Mouse (Mus musculus) adrenal gland, postnatal 4 days (tissue): ENCODE measurements around the gene Itsn2. TPM values are rescaled to one million over a fixed set of nuclear protein-coding genes. Genes with fewer than 3 reads are reported as not detected.
A peak's percentile ranks its signal among the peaks of the same experiment; 100 is the strongest.
"Not testable (repeated sequence)": the region's sequence is repeated elsewhere in the genome, so short reads cannot be mapped to it uniquely, and the experiment has no call there.

ENCODE experiments used
- DNase-seq, 2 experiments: peaks; one replicate each; pipeline ENCODE4 v3.0.0; 2021 to 2022; ENCODE audit warnings: low spot score in 2 of 2, mixed read lengths in 2 of 2
- long read RNA-seq, 2 experiments: library from polyadenylated mRNA; stranded (forward); transcript quantifications; one replicate each; pipeline ENCODE4 v2.0.0; 2021
- total RNA-seq, 2 experiments: library from RNA; stranded (reverse); gene quantifications; 2 replicates each; pipeline ENCODE4 v1.2.3; 2021

Itsn2 gene
- 10 to 100 TPM; 47.7 to 49.3 TPM for total RNA-seq
- long read RNA-seq, experiment 1, full-length matches to known transcripts: 1 of 5 reads
- long read RNA-seq, experiment 1, partial matches to known transcripts: 2 of 5 reads
- long read RNA-seq, experiment 1, other reads (novel, unspliced or antisense): 2 of 5 reads
- long read RNA-seq, experiment 2, partial matches to known transcripts: 10 of 19 reads
- long read RNA-seq, experiment 2, other reads (novel, unspliced or antisense): 8 of 19 reads

DNA sequence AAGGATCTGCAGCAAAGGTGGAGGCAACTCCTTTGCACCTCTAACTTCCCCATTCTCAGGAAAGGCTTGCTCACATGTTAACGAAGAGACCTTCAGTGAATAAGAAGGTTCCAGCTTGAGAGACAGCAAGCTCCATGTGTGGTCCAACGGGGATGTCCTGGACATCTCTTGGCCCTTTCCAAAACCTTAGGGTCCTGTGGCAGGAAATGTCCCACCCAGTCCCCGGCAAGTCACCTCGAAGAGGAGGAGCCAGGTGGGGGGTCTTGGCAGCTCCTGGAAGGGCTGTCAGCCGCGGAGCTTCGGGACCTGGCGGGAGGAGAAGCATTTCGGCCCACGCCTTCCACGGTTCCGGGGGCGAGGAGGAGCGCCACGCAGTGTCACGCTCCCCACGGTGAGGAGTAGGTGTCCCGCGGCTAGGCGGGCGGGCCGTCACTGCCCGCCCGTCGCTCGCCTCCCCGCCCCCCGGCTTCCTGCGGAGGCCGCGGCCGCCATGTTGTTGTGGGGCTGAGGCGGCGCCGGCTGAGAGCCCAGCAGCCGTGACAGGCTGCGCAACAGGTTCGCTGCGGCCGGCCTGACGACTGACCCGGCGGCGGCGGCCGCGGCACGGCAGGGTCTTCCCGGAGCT lies at the start of gene Itsn2, which contains the start of gene Gm3625:
Gene Itsn2 (plus strand): TSS at position 98 of the 625 bp plus-strand sequence.
Gene Gm3625 (minus strand): TSS at position 387 of the 625 bp plus-strand sequence.
- peak; percentile 32 to 47 for DNase-seq

GRCm38 (mm10) chr12:4544400-4544919 lies 48.0 kb upstream of the Itsn2 start:
- no peak for DNase-seq

DNA sequence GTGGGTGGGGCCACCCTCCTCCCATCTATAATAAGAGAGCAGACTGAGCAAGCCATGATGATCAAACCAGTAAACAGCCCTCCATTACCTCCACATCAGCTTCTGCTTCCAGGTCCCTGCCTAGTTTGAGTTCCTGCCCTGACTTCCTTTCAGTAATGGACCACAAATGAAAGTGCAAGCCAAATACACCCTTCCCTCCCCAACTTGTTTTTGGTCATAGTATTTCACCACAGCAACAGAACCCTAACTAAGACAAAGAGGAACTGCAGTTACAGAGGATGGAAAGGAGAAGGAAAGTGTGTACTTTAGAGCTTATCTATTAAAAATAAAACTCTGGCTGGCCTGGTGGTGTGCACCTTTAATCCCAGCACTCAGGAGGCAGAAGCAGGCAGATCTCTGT lies 47.0 kb upstream of the Itsn2 start:
- DNase-seq: no peak

DNA sequence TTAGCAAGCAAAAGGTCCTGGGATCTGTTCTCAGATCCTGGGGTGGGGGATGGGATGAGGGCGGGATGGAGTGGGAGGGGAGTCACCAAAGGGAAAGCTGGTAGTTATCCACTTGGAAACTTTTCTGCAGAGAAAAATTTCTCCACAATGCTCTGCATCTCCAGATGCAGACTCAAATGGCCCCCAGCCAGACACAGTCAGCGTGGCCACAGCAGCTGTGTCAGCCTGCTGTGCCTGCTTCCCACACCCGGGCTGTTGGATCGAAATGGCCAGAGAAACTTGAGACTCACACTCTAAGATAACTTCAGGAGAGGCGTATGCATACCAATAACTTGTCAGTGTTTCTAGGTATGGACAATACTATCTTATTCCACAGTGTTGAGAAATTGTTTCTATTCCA lies 45.9 kb upstream of the Itsn2 start:
- no peak for DNase-seq

- DNase-seq: no peak
These were observed 44.9 kb upstream of the Itsn2 start for GRCm38 (mm10) chr12:4547557-4547956.

DNA sequence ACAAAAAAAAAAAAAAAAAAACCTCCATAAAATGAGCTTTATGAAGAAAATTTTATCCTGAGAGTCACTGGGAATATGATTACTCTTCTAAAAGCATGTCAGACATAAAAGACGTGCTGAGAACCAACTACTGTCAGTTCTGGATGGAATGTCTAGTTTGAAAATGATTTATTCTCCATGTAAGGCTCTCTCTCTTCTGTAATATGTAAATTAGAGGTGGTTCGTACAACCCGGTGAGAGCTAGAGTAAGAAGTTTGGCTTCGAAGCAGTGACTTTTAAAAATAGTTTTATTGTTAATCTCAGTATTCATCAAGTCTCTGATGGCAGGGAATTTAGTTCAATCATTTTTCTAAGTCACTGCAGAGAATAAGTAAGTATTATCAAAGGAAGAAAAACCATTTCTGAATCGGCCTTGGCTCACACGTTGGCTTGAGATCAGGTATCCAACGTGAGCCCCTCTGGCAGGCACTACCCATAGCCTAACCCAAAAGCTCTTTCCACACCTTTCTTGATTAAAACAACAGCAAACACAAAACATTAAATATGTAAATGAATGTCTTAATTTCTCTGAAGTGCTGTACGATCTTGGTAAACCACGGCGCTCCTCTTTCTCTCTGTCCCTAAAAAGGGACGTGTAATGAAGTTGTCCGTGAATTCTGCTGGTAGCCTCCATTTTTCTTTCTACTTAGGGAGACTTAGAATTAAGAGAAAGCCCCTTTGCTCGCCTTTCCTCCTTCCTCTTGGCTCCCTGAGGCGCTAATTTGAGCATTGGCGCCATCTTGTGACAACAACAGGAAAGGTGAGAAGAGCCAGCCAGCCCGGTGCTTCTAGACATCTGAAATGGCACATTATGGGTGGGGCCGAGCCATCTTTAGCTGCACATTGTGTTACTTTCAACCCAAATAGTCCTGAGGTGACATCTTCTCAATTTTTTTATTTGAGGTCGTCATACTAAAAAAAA lies 44.1 kb upstream of the Itsn2 start:
- peak; percentile 31 to 48 for DNase-seq

DNA sequence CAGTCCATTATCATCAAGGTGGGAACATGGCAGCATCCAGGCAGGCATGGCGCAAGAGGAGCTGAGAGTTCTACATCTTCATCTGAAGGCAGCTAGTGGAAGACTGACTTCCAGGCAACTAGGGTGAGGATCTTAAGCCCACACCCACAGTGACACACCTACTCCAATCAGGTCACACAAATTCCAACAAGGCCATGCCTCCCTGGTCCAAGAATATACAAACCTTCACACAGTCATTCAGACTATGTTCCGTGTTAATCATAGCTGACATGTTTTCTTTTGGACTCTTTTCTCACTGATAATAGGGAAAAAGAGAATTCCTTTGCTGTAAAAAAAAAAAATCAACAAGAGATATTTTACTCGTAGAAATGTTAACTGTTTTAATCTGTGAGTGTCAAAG lies 38.7 kb upstream of the Itsn2 start:
- DNase-seq: not testable (repeated sequence)

DNA sequence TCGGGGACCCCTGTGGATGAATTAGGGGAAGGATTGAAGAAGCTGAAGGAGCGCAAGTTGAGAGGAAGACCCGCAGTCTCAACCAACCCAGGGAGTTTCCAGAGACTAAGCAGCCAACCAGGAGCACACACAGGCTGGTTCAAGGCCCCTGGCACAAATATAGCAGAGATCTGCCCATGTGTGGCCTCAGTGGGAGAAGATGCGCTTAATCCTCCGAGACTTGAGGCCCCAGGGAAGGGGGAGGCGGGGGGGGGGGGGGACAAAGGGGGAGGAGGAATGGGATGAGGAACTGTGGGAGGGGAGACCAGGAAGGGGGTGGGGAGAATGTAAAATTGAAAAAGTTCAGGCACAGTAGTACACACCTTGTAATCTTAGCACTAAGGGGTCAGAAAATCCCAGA lies 37.0 kb upstream of the Itsn2 start:
- DNase-seq: no peak

GRCm38 (mm10) chr12:4556891-4557290 lies 35.5 kb upstream of the Itsn2 start:
- DNase-seq: no peak

- no peak for DNase-seq
These were observed 35.0 kb upstream of the Itsn2 start for GRCm38 (mm10) chr12:4557436-4557835.

GRCm38 (mm10) chr12:4558013-4558412 lies 34.4 kb upstream of the Itsn2 start:
- DNase-seq: no peak

DNA sequence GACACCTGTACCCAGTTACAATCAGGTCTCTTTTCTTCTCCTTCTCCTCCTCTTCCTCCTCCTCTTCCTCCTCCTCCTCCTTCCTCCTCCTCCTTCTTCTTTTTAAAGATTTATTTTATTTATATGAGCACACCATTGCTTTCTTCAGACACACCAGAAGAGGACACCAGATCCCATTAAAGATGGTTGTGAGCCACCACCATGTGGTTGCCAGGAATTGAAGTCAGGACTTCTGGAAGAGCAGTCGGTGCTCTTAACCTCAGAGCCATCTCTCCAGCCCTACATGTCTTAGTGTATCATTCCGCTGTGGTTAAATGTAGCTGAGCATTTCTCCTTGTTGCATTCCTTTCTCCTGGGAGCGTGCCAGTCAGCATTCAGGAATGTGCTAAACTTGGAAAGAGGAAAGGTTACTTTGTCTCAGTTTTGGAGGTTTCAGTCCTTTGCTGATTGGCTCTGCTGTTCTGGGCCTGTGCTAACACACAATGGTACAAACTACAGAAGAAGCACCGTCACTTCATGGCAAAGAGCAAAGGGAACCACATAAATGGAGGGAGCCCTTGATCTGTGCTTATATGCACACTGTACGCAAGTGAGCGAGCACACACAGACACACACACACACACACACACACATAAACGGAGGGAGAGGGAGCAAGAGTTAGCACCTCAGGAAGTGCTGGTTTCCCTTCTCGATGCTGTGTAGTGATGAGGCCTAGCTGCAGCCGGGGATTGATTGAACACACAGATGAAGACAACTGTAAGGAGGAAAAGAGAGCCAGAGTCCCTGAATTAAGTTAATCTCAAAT lies 33.8 kb upstream of the Itsn2 start:
- no peak for DNase-seq

GRCm38 (mm10) chr12:4571864-4572263 lies 20.6 kb upstream of the Itsn2 start:
- no peak for DNase-seq

DNA sequence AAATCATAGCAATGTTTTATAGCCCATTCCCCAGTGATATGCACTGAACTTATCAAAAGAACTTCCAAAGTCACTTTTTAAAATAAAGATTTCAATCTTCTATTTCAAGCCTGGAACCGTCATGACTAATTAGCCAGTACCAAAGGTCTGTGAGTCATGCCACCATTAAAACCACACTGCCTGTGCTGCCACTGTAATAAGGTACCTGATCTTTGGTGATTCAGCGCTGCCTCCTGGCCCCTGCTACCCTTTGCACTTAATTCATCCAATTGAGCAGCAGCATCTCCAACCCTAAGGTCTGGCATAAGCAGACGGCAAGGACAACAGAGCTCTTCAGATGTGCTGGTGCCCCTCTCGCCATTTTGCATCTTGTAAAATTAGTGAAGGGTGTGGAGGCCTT lies 18.4 kb upstream of the Itsn2 start:
- no peak for DNase-seq

DNA sequence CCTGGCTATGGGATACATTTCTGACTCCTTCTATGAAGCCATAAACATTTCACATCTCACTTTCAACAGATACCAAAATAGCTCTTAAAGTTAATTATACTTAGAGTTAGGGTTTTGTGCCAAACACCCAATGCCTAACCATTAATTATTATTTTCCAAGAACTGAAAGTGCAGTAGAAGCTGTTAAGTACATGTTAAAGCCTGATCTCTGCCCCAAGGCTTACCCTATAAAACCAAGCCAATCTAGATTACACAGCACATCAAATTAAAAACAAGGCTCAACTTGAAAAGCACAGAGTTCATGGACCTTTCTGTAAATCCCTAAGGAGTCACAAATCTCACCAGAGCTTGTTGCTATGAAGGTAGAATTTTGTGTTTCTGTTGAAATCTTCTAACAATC lies 10.1 kb upstream of the Itsn2 start:
- no peak for DNase-seq

GRCm38 (mm10) chr12:4587846-4588245 lies 4.6 kb upstream of the Itsn2 start:
- DNase-seq: no peak

GRCm38 (mm10) chr12:4588603-4589002 lies 3.8 kb upstream of the Itsn2 start:
- DNase-seq: no peak

GRCm38 (mm10) chr12:4592025-4592424 lies 413 bp upstream of the Itsn2 start:
- DNase-seq: no peak

- DNase-seq: peak; percentile 17 to 44
These were observed 910 bp downstream of the Itsn2 start for GRCm38 (mm10) chr12:4593166-4593929.

DNA sequence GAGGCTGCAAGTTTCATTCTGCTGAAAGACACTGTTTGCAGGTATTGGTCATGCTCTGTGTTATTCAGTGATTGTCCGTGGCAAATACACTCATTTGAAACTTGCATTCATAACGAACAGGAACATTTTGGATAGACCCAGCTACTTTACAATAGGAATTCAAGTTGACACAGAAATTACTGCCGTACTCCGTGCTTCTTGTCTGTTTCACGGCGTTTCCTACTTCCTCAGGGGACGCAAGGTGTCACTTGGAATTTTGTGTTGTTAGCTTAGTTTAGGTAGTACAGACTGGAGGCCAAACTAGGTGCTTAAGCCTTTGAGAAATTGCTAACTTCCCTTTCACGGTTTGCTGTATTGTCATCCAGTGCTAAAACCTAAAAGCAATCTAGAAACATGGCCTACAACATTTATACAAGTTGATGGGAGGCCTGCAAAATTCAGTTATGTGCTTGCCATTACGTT lies 1.5 kb downstream of the Itsn2 start:
- no peak for DNase-seq
